Mouse (Mus musculus) myocyte (in vitro differentiated cells): ENCODE data around the gene Nckap5l. TPM values are rescaled to one million over a fixed set of nuclear protein-coding genes. Genes with fewer than 3 reads are reported as not detected.

Source experiments
- H3K27me3 ChIP-seq: one replicate; pipeline ENCODE4 v1.6.1; 2011; ENCODE audit not compliant: control insufficient read depth, insufficient read depth, insufficient read length
- H3K36me3 ChIP-seq: one replicate; pipeline ENCODE4 v1.6.1; 2011; ENCODE audit not compliant: control insufficient read depth, insufficient read depth
- H3K4me2 ChIP-seq: one replicate; pipeline ENCODE4 v1.6.1; 2011; ENCODE audit warnings: low read depth, control low read depth
- H3K4me3 ChIP-seq: one replicate; pipeline ENCODE4 v1.5.1; 2011; ENCODE audit warnings: mild to moderate bottlenecking, control low read depth, moderate library complexity
- H3K79me2 ChIP-seq: one replicate; pipeline ENCODE4 v1.6.1; 2011; ENCODE audit not compliant: control insufficient read depth, insufficient read depth
- H3ac ChIP-seq: one replicate; pipeline ENCODE4 v1.6.1; 2011; ENCODE audit not compliant: control insufficient read depth, insufficient read length
- CEBPB ChIP-seq: IDR thresholded peaks from 2 replicates; pipeline ENCODE4 v1.6.1; 2011; ENCODE audit warnings: mild to moderate bottlenecking, moderate library complexity; ENCODE audit not compliant: poor library complexity, insufficient read depth, severe bottlenecking
- E2F4 ChIP-seq: IDR thresholded peaks from one replicate; pipeline ENCODE4 v1.6.1; 2011; ENCODE audit warnings: mild to moderate bottlenecking, control low read depth, moderate library complexity; ENCODE audit not compliant: insufficient read depth
- MAX ChIP-seq: IDR thresholded peaks from one replicate; pipeline ENCODE4 v1.6.1; 2011; ENCODE audit warnings: low read depth, mild to moderate bottlenecking, control low read depth
- MYOD1 ChIP-seq, 3 experiments: IDR thresholded peaks; one replicate each; pipeline ENCODE4 v1.6.1; 2011; ENCODE audit warnings: control low read depth in 2 of 3, low read depth in 2 of 3, mild to moderate bottlenecking in 2 of 3, moderate library complexity in 1 of 3; ENCODE audit not compliant: insufficient read length in 2 of 3, control insufficient read depth in 1 of 3
- MYOG ChIP-seq, 3 experiments: IDR thresholded peaks; one replicate each; pipeline ENCODE4 v1.6.1; 2011; ENCODE audit warnings: control low read depth in 2 of 3, low read depth in 2 of 3, mild to moderate bottlenecking in 2 of 3; ENCODE audit not compliant: insufficient read length in 2 of 3, control insufficient read depth in 1 of 3, insufficient read depth in 1 of 3
- POLR2A ChIP-seq: IDR thresholded peaks from one replicate; pipeline ENCODE4 v1.6.1; 2011; ENCODE audit warnings: low read depth, mild to moderate bottlenecking, control low read depth, moderate library complexity; ENCODE audit not compliant: insufficient read length
- POLR2AphosphoS2 ChIP-seq: IDR thresholded peaks from one replicate; pipeline ENCODE4 v1.6.1; 2011; ENCODE audit warnings: low read depth, control low read depth; ENCODE audit not compliant: insufficient read length
- REST ChIP-seq: IDR thresholded peaks from one replicate; pipeline ENCODE4 v1.6.1; 2011; ENCODE audit warnings: mild to moderate bottlenecking, control low read depth, moderate library complexity; ENCODE audit not compliant: insufficient read depth, insufficient read length
- SRF ChIP-seq: IDR thresholded peaks from one replicate; pipeline ENCODE4 v1.6.1; 2011; ENCODE audit warnings: low read depth; ENCODE audit not compliant: control insufficient read depth, insufficient read length
- TCF12 ChIP-seq: IDR thresholded peaks from one replicate; pipeline ENCODE4 v1.6.1; 2011; ENCODE audit warnings: mild to moderate bottlenecking, control low read depth; ENCODE audit not compliant: poor library complexity, insufficient read depth, severe bottlenecking
- TCF3 ChIP-seq: IDR thresholded peaks from one replicate; pipeline ENCODE4 v1.6.1; 2011; ENCODE audit warnings: low read depth, control low read depth; ENCODE audit not compliant: insufficient read length
- USF1 ChIP-seq: IDR thresholded peaks from one replicate; pipeline ENCODE4 v1.6.1; 2011; ENCODE audit warnings: low read depth, mild to moderate bottlenecking, control low read depth, moderate library complexity
- polyA plus RNA-seq: library from polyadenylated mRNA; unstranded; fragments of >200 nt; fragmentation: generic; extraction: Trizol; gene quantifications from one replicate; pipeline ENCODE4 v1.2.1, GENCODE M21; 2012; ENCODE audit warnings: missing spikeins

Gene Nckap5l
- polyA plus RNA-seq, 1 experiment, result 40.9 TPM

DNA sequence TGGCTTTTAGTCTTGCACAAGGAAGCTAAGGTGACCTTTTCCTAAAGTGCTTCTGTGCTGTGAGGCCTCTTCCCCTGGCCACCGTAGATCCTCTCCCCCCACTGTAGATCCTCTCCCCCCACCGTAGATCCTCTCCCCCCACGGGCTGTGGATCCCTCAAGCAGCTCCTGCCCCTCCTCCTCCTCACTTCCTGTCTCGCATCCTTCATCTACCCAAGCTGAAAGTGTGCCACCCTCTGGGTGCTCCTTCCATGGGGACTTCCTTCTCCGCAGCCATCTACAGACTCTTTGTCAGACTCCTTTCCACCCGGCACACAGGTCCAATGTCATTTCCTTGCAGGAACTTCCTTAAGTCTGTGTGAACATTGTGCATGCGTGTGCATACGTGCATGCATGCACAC is 27.2 kb downstream of the Nckap5l start:
- Histone ChIP-seq H3K79me2 (peaks cover 26% of the 10 kb centered on the region), H3K4me3 (no peak overlapping the region), H3ac (no peak overlapping the region), H3K36me3 (peaks cover 20% of the 10 kb centered on the region), H3K27me3 (no peaks in the 10 kb centered on the region), H3K4me2 (no peak overlapping the region)
- TF ChIP-seq MYOG (IDR thresholded peaks at IDR 0.05; ENCODE audit: control insufficient read depth in 1 of 3, insufficient read depth in 1 of 3, insufficient read length in 2 of 3, low read depth in 2 of 3), result no peak
- no peak for TF ChIP-seq POLR2AphosphoS2
- no peak for TF ChIP-seq MYOD1 (IDR thresholded peaks at IDR 0.05; ENCODE audit: control insufficient read depth in 1 of 3, insufficient read length in 2 of 3, low read depth in 2 of 3)
- no peak for TF ChIP-seq USF1
- no peak for TF ChIP-seq MAX
- no peak for TF ChIP-seq REST
- no peak for TF ChIP-seq E2F4
- TF ChIP-seq POLR2A, result no peak

- Histone ChIP-seq H3K79me2 (no peaks in the 10 kb centered on the region), H3ac (no peak overlapping the region), H3K4me3 (no peak overlapping the region), H3K36me3 (peaks cover 14% of the 10 kb centered on the region), H3K4me2 (no peak overlapping the region), H3K27me3 (no peaks in the 10 kb centered on the region)
- TF ChIP-seq POLR2A (no peak), MYOD1 (IDR thresholded peaks at IDR 0.05; ENCODE audit: control insufficient read depth in 1 of 3, insufficient read length in 2 of 3, low read depth in 2 of 3) (no peak), SRF (no peak), TCF12 (no peak), MAX (no peak)
These were observed 33.7 kb downstream of the Nckap5l start for GRCm38 (mm10) chr15:99423884-99424283.

DNA sequence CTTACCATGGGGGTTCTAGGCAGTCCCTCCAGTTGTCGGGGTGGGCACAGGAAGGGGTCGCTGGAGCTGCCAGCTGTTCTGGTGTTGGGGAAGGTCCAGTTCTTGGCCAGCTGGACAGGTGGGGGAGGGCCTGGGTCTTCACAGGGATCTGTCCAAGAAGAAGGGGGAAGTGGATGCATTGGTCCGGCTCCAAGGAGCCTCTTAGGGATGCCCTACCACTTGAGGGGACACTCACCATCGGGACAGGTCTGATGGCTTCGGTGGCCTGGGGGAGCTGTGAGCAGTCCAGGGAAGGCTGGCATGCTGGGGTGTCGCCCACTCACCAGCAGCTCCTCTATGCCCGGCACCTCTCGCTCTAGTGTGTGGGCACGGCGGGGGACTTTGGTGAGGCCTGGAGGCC is 34.4 kb downstream of the Nckap5l start:
- Histone ChIP-seq H3K4me2 (no peak overlapping the region), H3K36me3 (peaks cover 9% of the 10 kb centered on the region), H3ac (no peak overlapping the region), H3K27me3 (no peaks in the 10 kb centered on the region), H3K4me3 (no peak overlapping the region), H3K79me2 (no peaks in the 10 kb centered on the region)
- no peak for TF ChIP-seq SRF
- no peak for TF ChIP-seq MAX
- TF ChIP-seq USF1, result no peak
- no peak for TF ChIP-seq POLR2A
- TF ChIP-seq REST, result no peak
- no peak for TF ChIP-seq TCF3
- peak in 2 of 3 experiments; percentile 25 to 34 for TF ChIP-seq MYOG (IDR thresholded peaks at IDR 0.05; ENCODE audit: control insufficient read depth in 1 of 3, insufficient read depth in 1 of 3, insufficient read length in 2 of 3, low read depth in 2 of 3)
- TF ChIP-seq TCF12, result no peak
- no peak for TF ChIP-seq POLR2AphosphoS2
- no peak for TF ChIP-seq CEBPB
- peak in 1 of 3 experiments; percentile 29 for TF ChIP-seq MYOD1 (IDR thresholded peaks at IDR 0.05; ENCODE audit: control insufficient read depth in 1 of 3, insufficient read length in 2 of 3, low read depth in 2 of 3)
- no peak for TF ChIP-seq E2F4

GRCm38 (mm10) chr15:99422551-99422950 is 35.0 kb downstream of the Nckap5l start:
- H3ac ChIP-seq, result no peak overlapping the region
- H3K4me2 ChIP-seq, result no peak overlapping the region
- peaks cover 8% of the 10 kb centered on the region for H3K36me3 ChIP-seq
- TF ChIP-seq CEBPB (no peak), E2F4 (no peak), SRF (no peak), POLR2AphosphoS2 (no peak), REST (no peak), TCF3 (no peak), USF1 (no peak)
- H3K79me2 ChIP-seq, result no peaks in the 10 kb centered on the region
- no peak overlapping the region for H3K4me3 ChIP-seq
- no peaks in the 10 kb centered on the region for H3K27me3 ChIP-seq

DNA sequence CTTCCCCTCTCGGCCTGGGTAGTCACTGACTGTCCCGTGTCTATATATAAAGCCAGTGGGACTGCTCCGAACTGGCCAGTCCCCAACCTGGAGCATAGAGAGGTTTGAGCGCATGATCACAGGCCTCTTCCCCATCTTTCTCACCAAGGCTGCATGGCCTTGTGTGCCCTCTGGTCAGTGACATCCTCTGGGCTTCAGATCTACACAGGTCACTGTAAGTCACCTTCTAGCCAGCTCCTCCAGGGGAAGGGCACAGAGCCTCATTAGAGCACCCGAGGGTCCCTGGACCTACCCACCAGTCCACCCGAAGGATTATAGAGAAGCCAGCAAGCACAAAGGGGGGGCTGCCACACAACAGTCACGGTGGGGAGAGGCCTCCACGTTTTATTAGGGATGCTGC is 35.9 kb downstream of the Nckap5l start:
- Histone ChIP-seq H3K79me2 (no peaks in the 10 kb centered on the region), H3K36me3 (peaks cover 4% of the 10 kb centered on the region), H3K27me3 (no peaks in the 10 kb centered on the region), H3K4me3 (no peak overlapping the region), H3ac (no peak overlapping the region), H3K4me2 (no peak overlapping the region)
- no peak for TF ChIP-seq TCF12
- TF ChIP-seq MYOD1 (IDR thresholded peaks at IDR 0.05; ENCODE audit: control insufficient read depth in 1 of 3, insufficient read length in 2 of 3, low read depth in 2 of 3), result no peak
- TF ChIP-seq E2F4, result no peak
- peak; percentile 38 for TF ChIP-seq POLR2AphosphoS2
- no peak for TF ChIP-seq CEBPB

DNA sequence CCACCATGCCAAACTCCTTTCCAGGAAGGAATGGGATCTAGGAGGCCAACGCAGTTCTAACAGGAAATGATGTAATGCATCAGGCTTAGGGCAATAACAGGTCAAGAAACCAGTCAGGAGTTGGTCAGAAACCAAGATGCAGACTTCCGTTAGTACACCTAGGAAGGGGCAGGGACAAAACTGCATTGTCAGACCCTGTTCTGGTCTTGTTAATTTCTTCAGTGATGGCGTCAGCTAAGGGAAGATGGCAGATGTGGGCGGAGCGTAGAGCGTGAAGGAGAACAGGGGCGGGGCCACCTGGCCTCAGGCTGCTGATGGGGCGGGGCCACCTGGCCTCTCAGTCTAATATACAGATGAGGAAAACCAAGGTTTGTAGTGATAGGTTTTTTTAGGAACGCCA is 36.4 kb downstream of the Nckap5l start:
- Histone ChIP-seq H3K4me3 (no peak overlapping the region), H3K4me2 (peak overlapping the region; percentile 66), H3K79me2 (no peaks in the 10 kb centered on the region), H3ac (no peak overlapping the region), H3K27me3 (no peaks in the 10 kb centered on the region), H3K36me3 (peaks cover 4% of the 10 kb centered on the region)
- peak; percentile 63; the same call in 1 of the 2 replicates for TF ChIP-seq CEBPB
- TF ChIP-seq TCF12, result no peak
- TF ChIP-seq POLR2AphosphoS2, result peak; percentile 51
